Mouse (Mus musculus): Measurements from ENCODE around the gene Sgtb. TPM values are rescaled to one million over a fixed set of nuclear protein-coding genes. Genes with fewer than 3 reads are reported as not detected.

The Sgtb gene
- polyA plus RNA-seq, 1 experiment from 2014 or later: 27.8 TPM

DNA sequence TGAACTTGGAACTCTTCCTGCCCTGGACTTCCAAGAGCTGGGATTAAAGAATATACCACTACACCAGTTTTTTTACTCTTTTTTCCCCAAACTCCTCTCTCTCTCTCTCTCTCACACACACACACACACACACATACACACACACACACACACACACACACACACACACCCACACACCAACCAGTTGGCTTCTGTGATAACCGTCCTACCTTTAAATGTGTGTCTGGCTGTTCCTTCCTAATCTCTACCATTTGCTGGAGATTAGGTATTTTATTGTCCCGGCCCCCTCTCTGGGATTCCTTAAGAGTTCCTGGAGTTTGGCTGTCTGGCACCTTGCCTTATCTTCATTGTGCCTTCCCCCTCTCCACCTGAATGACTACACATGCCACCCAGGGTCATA, 24.9 kb upstream of the Sgtb start:
- Histone ChIP-seq H3K27me3 (no peaks in the 10 kb centered on the region), H3K9me3 (replicated peaks) (no peaks in the 10 kb centered on the region), H3K36me3 (ENCODE audit: poor library complexity, severe bottlenecking) (no peaks in the 10 kb centered on the region), H3K4me1 (no peaks in the 10 kb centered on the region), H3K4me3 (no peak overlapping the region), H3K4me2 (no peak overlapping the region), H3K27ac (no peak overlapping the region), H3K9ac (no peak overlapping the region)
- WGBS: 82% methylated on average over 2 of the region's 2 CpGs
- ATAC-seq: no peak

DNA sequence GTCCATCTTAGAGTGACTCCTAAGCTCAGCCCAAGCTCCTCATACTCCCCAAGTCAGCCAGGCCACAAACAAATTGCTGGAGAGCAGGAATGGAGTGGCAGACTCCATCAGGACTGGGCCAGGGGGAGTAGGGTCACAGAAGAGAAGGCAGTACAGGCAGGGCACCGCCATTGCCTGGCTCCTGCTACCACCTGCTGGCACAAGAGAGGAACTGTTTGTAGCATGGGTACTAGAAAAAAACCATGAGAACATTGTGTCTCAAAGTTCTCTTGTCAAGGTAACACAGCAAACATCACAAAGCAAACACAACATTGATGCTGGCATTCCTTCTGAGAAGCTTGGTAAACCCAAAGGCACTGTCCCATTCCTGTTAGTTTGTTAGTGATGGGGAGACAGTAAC, 20.2 kb upstream of the Sgtb start:
- H3K27ac ChIP-seq: no peak overlapping the region
- H3K4me3 ChIP-seq: no peak overlapping the region
- no peaks in the 10 kb centered on the region for H3K27me3 ChIP-seq
- no peak overlapping the region for H3K9ac ChIP-seq
- 12% methylated on average over 1 of the region's 1 CpGs for WGBS
- no peaks in the 10 kb centered on the region for H3K9me3 ChIP-seq (replicated peaks)
- peak; percentile 78; the same call in 1 of the 2 replicates for ATAC-seq
- no peaks in the 10 kb centered on the region for H3K4me1 ChIP-seq
- no peaks in the 10 kb centered on the region for H3K36me3 ChIP-seq (ENCODE audit: poor library complexity, severe bottlenecking)
- no peak overlapping the region for H3K4me2 ChIP-seq

- Histone ChIP-seq H3K4me2 (no peak overlapping the region), H3K9me3 (replicated peaks) (no peaks in the 10 kb centered on the region), H3K36me3 (ENCODE audit: poor library complexity, severe bottlenecking) (no peaks in the 10 kb centered on the region), H3K9ac (no peak overlapping the region), H3K27me3 (no peaks in the 10 kb centered on the region), H3K27ac (no peak overlapping the region), H3K4me1 (no peaks in the 10 kb centered on the region), H3K4me3 (no peak overlapping the region)
- 16% methylated on average over 1 of the region's 1 CpGs for WGBS
- no peak for ATAC-seq
These were observed 17.8 kb upstream of the Sgtb start for GRCm38 (mm10) chr13:104091734-104092133.

- no peaks in the 10 kb centered on the region for H3K4me1 ChIP-seq
- 87% methylated on average over 11 of the region's 11 CpGs for WGBS
- H3K27me3 ChIP-seq: no peaks in the 10 kb centered on the region
- H3K36me3 ChIP-seq (ENCODE audit: poor library complexity, severe bottlenecking): no peaks in the 10 kb centered on the region
- ATAC-seq: 0 out of 2 replicates have a peak, but pooled peaks have one; percentile 21
- no peak overlapping the region for H3K9ac ChIP-seq
- no peak overlapping the region for H3K4me3 ChIP-seq
- H3K9me3 ChIP-seq (replicated peaks): no peaks in the 10 kb centered on the region
- H3K4me2 ChIP-seq: no peak overlapping the region
- H3K27ac ChIP-seq: no peak overlapping the region
These were observed 14.8 kb upstream of the Sgtb start for GRCm38 (mm10) chr13:104094531-104095385.

GRCm38 (mm10) chr13:104095955-104096354, 13.6 kb upstream of the Sgtb start:
- WGBS: 63% methylated on average over 7 of the region's 7 CpGs
- H3K27me3 ChIP-seq: no peaks in the 10 kb centered on the region

GRCm38 (mm10) chr13:104097190-104097589, 12.4 kb upstream of the Sgtb start:
- WGBS: 94% methylated on average over 7 of the region's 7 CpGs

More at GRCm38 (mm10) chr13:104095955-104096354, 13.6 kb upstream of the Sgtb start:
- Histone ChIP-seq H3K4me1 (no peaks in the 10 kb centered on the region), H3K9ac (no peak overlapping the region), H3K27ac (no peak overlapping the region), H3K9me3 (replicated peaks) (no peaks in the 10 kb centered on the region), H3K36me3 (ENCODE audit: poor library complexity, severe bottlenecking) (no peaks in the 10 kb centered on the region), H3K4me3 (no peak overlapping the region), H3K4me2 (no peak overlapping the region)
- no peak for ATAC-seq

DNA sequence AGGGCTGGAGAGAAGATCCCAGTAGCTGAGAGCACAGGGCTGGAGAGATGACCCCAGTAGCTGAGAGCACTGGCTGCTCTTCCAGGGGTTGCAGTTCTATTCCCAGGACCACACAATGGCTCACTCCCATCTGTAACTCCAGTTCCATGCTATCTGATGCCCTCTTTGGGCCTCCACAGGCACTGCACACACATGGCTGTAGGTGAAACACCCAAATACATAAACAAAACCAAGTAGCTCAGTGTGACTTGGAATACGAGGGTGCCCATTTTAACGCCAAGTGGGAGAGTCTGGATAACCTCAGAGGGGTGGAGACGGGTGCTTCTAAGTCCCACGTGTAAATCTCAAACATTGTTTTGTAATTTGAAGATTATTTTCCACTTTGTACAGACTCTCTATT, 9.1 kb upstream of the Sgtb start:
- no peak for ATAC-seq
- no peaks in the 10 kb centered on the region for H3K4me1 ChIP-seq

More at GRCm38 (mm10) chr13:104097190-104097589, 12.4 kb upstream of the Sgtb start:
- H3K4me2 ChIP-seq: no peak overlapping the region
- H3K9me3 ChIP-seq (replicated peaks): no peaks in the 10 kb centered on the region
- no peak overlapping the region for H3K27ac ChIP-seq
- no peak overlapping the region for H3K9ac ChIP-seq
- ATAC-seq: no peak
- no peaks in the 10 kb centered on the region for H3K27me3 ChIP-seq
- H3K4me3 ChIP-seq: no peak overlapping the region
- no peaks in the 10 kb centered on the region for H3K4me1 ChIP-seq
- H3K36me3 ChIP-seq (ENCODE audit: poor library complexity, severe bottlenecking): no peaks in the 10 kb centered on the region

DNA sequence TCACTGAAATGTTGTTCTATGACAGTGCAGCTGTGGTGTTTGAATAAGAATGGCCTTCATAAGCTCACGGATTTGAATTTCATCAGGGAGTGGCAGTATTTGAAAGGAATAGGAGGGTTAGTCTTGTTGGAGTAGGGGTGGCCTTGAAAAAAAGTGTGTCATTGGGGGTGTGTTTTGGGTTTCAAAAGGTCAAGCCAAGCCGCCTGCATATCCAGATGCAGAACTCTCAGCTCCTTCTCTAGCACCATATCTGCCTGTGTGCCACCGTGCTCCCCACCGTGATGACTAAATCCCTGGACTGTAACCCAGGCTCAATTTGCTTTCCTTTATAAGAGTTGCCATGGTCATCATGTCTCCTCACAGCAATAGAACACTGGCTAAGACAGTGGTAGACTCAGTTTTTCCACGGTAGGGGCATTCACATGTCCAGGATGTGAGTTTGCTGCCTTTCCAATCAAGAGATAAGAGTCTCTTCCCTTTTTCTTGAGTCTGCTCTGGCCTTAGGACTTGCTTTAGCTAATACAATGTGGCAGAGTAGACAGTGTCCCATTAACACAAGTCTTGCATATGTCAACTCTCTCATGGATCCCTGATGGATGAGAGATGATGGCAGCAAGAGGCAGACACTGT, 7.8 kb upstream of the Sgtb start:
- H3K9me3 ChIP-seq (replicated peaks): peaks cover 7% of the 10 kb centered on the region
- H3K9ac ChIP-seq: no peak overlapping the region
- no peak overlapping the region for H3K27ac ChIP-seq
- no peak overlapping the region for H3K4me3 ChIP-seq
- no peaks in the 10 kb centered on the region for H3K36me3 ChIP-seq (ENCODE audit: poor library complexity, severe bottlenecking)
- H3K4me1 ChIP-seq: no peaks in the 10 kb centered on the region
- 90% methylated on average over 5 of the region's 5 CpGs for WGBS
- no peak overlapping the region for H3K4me2 ChIP-seq
- H3K27me3 ChIP-seq: no peaks in the 10 kb centered on the region
- no peak for ATAC-seq

More for the DNA sequence above, 9.1 kb upstream of the Sgtb start:
- no peak overlapping the region for H3K4me2 ChIP-seq
- H3K27ac ChIP-seq: no peak overlapping the region
- H3K4me3 ChIP-seq: no peak overlapping the region
- peaks cover 7% of the 10 kb centered on the region for H3K9me3 ChIP-seq (replicated peaks)
- WGBS: 92% methylated on average over 4 of the region's 4 CpGs
- no peaks in the 10 kb centered on the region for H3K27me3 ChIP-seq
- H3K9ac ChIP-seq: no peak overlapping the region
- H3K36me3 ChIP-seq (ENCODE audit: poor library complexity, severe bottlenecking): no peaks in the 10 kb centered on the region

DNA sequence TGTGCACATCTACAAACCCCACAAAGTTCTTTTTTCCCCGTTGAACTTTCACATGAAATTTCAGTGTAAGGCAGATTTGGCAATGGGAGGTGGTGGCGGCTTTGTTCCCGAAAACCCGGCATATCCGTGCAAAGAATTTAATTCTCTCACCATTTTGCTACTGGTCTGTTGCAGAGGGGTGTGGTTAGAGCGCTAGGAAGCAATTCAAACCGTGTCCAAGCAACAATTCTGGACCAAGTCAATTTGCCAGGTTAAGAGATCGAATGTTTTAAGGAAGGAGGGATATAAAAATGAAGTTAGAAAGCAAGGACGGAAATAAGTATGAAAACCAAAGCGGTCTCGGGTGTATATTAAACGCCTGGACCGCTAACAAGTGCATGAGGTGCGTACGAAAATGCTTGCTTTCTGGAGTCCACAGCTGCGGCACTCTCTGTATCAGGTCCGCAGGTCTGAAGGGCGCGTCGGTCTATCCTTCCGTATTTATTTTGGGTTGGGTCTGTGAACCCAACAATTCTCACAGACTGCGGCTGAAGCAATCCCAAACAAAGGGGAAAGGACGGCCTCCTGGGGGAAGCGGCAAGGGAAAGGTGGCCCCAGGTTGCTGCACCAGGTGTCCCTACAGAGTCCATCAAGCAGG, 772 bp upstream of the Sgtb start:
- Histone ChIP-seq H3K9me3 (replicated peaks) (peaks cover 7% of the 10 kb centered on the region), H3K36me3 (ENCODE audit: poor library complexity, severe bottlenecking) (0 out of 2 replicates have a peak, but pooled peaks cover 8% of the 10 kb centered on the region), H3K9ac (peak overlapping the region; percentile 77), H3K27ac (peak overlapping the region; percentile 31; the same call in 1 of the 2 replicates), H3K4me1 (peaks cover 29% of the 10 kb centered on the region), H3K4me2 (peak overlapping the region; percentile 93), H3K27me3 (no peaks in the 10 kb centered on the region), H3K4me3 (peak overlapping the region; percentile 73)
- peak; percentile 11; the same call in 1 of the 2 replicates for ATAC-seq
- WGBS: 1% methylated on average over 24 of the region's 24 CpGs

DNA sequence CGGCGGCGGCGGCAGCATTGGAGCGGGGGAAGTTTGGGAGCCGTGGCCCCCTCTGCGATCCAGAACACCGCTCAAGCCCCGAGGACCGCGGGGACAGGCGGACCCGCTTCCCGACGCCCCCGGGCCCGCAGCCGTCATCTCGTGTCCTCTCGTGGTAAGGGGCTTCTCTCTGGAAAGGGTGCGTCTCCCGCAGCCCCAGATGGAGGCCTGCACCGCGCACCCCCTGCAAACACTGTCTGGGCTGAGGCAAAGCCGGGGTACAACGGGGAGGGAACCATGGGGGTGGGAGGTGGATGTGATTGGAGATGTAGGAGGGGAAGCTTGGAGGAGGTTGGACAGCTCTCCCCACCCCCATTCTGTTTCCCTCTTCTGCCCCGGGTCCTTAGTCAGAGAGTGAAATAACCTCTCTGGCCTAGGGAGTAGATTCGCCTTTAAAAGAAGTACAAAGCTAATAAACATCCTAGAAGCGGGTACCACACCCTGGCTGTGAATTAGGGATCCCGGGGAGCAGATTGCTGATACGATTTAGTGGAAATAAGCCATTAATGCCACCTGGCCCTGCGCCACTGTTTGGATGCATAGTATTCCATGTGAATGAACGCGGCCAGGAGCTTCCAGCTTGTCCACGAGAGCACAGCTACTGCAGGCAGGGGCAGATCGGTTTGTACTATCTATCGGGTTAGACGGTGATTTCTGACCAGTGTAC, 428 bp downstream of the Sgtb start:
- H3K9me3 ChIP-seq (replicated peaks): no peaks in the 10 kb centered on the region
- H3K36me3 ChIP-seq (ENCODE audit: poor library complexity, severe bottlenecking): peaks cover 15% of the 10 kb centered on the region
- peak overlapping the region; percentile 71 for H3K27ac ChIP-seq
- peak overlapping the region; percentile 73 for H3K4me3 ChIP-seq
- H3K4me2 ChIP-seq: peak overlapping the region; percentile 93
- peak; percentile 86 for ATAC-seq
- under 1% methylated on average over 38 of the region's 38 CpGs for WGBS
- no peaks in the 10 kb centered on the region for H3K27me3 ChIP-seq
- peak overlapping the region; percentile 77 for H3K9ac ChIP-seq
- H3K4me1 ChIP-seq: peaks cover 29% of the 10 kb centered on the region

GRCm38 (mm10) chr13:104110526-104110925, 985 bp downstream of the Sgtb start:
- Histone ChIP-seq H3K4me1 (peaks cover 29% of the 10 kb centered on the region), H3K9ac (peak overlapping the region; percentile 77), H3K4me3 (peak overlapping the region; percentile 73), H3K4me2 (peak overlapping the region; percentile 93), H3K9me3 (replicated peaks) (no peaks in the 10 kb centered on the region), H3K36me3 (ENCODE audit: poor library complexity, severe bottlenecking) (peaks cover 21% of the 10 kb centered on the region), H3K27ac (peak overlapping the region; percentile 71; the same call in 1 of the 2 replicates), H3K27me3 (no peaks in the 10 kb centered on the region)
- WGBS: 39% methylated on average over 7 of the region's 7 CpGs
- no peak for ATAC-seq
